Mouse (Mus musculus): Measurements from ENCODE around the gene Xcl1. TPM values are rescaled to one million over a fixed set of nuclear protein-coding genes. Genes with fewer than 3 reads are reported as not detected.
"Not testable (repeated sequence)": the region's sequence is repeated elsewhere in the genome, so short reads cannot be mapped to it uniquely, and the experiment has no call there.

Xcl1 gene
- not detected for total RNA-seq (2021)

GRCm38 (mm10) chr1:164935477-164936044 is at the start of gene Xcl1:
Xcl1 (minus strand) TSS chr1:164935527.
- intact Hi-C loops (cut with DNase I), result no loop called here
- no peak for DNase-seq (ENCODE audit: low spot score in 2 of 2)

GRCm38 (mm10) chr1:164984681-164985080 is 49.4 kb upstream of the Xcl1 start:
- DNase-seq (ENCODE audit: low spot score in 2 of 2); intact Hi-C loops (cut with DNase I): not testable (repeated sequence)

- intact Hi-C loops (cut with DNase I), result no loop called here
- no peak for DNase-seq (ENCODE audit: low spot score in 2 of 2)
Measured at GRCm38 (mm10) chr1:164977351-164977750, 42.0 kb upstream of the Xcl1 start.

- intact Hi-C loops (cut with DNase I), result no loop called here
- DNase-seq (ENCODE audit: low spot score in 2 of 2), result no peak
Measured at GRCm38 (mm10) chr1:164975729-164976128, 40.4 kb upstream of the Xcl1 start.

- intact Hi-C loops (cut with DNase I), result no loop called here
Measured at GRCm38 (mm10) chr1:164975276-164975675, 39.9 kb upstream of the Xcl1 start.

GRCm38 (mm10) chr1:164973790-164974189 is 38.5 kb upstream of the Xcl1 start:
- intact Hi-C loops (cut with DNase I), result no loop called here
- DNase-seq (ENCODE audit: low spot score in 2 of 2), result no peak

More at GRCm38 (mm10) chr1:164975276-164975675, 39.9 kb upstream of the Xcl1 start:
- DNase-seq (ENCODE audit: low spot score in 2 of 2), result no peak

GRCm38 (mm10) chr1:164973341-164973740 is 38.0 kb upstream of the Xcl1 start:
- no peak for DNase-seq (ENCODE audit: low spot score in 2 of 2)
- intact Hi-C loops (cut with DNase I), result no loop called here

GRCm38 (mm10) chr1:164972744-164973143 is 37.4 kb upstream of the Xcl1 start:
- intact Hi-C loops (cut with DNase I), result no loop called here
- DNase-seq (ENCODE audit: low spot score in 2 of 2), result no peak

GRCm38 (mm10) chr1:164966095-164966698 is 30.9 kb upstream of the Xcl1 start:
- intact Hi-C loops (cut with DNase I), result no loop called here

GRCm38 (mm10) chr1:164960610-164961009 is 25.3 kb upstream of the Xcl1 start:
- intact Hi-C loops (cut with DNase I), result no loop called here

More at GRCm38 (mm10) chr1:164966095-164966698, 30.9 kb upstream of the Xcl1 start:
- no peak for DNase-seq (ENCODE audit: low spot score in 2 of 2)

GRCm38 (mm10) chr1:164959787-164960385 is 24.6 kb upstream of the Xcl1 start:
- intact Hi-C loops (cut with DNase I), result no loop called here
- DNase-seq (ENCODE audit: low spot score in 2 of 2), result no peak

More at GRCm38 (mm10) chr1:164960610-164961009, 25.3 kb upstream of the Xcl1 start:
- no peak for DNase-seq (ENCODE audit: low spot score in 2 of 2)

- intact Hi-C loops (cut with DNase I), result no loop called here
- DNase-seq (ENCODE audit: low spot score in 2 of 2), result no peak
Measured at GRCm38 (mm10) chr1:164959160-164959559, 23.8 kb upstream of the Xcl1 start.

- no peak for DNase-seq (ENCODE audit: low spot score in 2 of 2)
- intact Hi-C loops (cut with DNase I), result no loop called here
Measured at GRCm38 (mm10) chr1:164957974-164958373, 22.6 kb upstream of the Xcl1 start.

GRCm38 (mm10) chr1:164956725-164957399 is 21.5 kb upstream of the Xcl1 start:
- intact Hi-C loops (cut with DNase I), result no loop called here

GRCm38 (mm10) chr1:164955452-164956196 is 20.3 kb upstream of the Xcl1 start:
- intact Hi-C loops (cut with DNase I), result no loop called here
- DNase-seq (ENCODE audit: low spot score in 2 of 2), result no peak

More at GRCm38 (mm10) chr1:164956725-164957399, 21.5 kb upstream of the Xcl1 start:
- no peak for DNase-seq (ENCODE audit: low spot score in 2 of 2)

- intact Hi-C loops (cut with DNase I), result no loop called here
Measured at GRCm38 (mm10) chr1:164953574-164953973, 18.2 kb upstream of the Xcl1 start.

GRCm38 (mm10) chr1:164936060-164936459 is 733 bp upstream of the Xcl1 start:
- intact Hi-C loops (cut with DNase I), result no loop called here
- DNase-seq (ENCODE audit: low spot score in 2 of 2), result no peak

More at GRCm38 (mm10) chr1:164953574-164953973, 18.2 kb upstream of the Xcl1 start:
- DNase-seq (ENCODE audit: low spot score in 2 of 2), result no peak

GRCm38 (mm10) chr1:164933441-164934188 is 1.7 kb downstream of the Xcl1 start:
- DNase-seq (ENCODE audit: low spot score in 2 of 2), result no peak
- intact Hi-C loops (cut with DNase I), result no loop called here

GRCm38 (mm10) chr1:164931135-164931534 is 4.2 kb downstream of the Xcl1 start:
- peak; percentile 12 to 19 for DNase-seq (ENCODE audit: low spot score in 2 of 2)
- intact Hi-C loops (cut with DNase I), result no loop called here

Data from left cerebral cortex, postnatal 36 days (tissue).